Mouse (Mus musculus): ENCODE data around the gene Frmd5. TPM values are rescaled to one million over a fixed set of nuclear protein-coding genes. Genes with fewer than 3 reads are reported as not detected.
"Not testable (repeated sequence)": the region's sequence is repeated elsewhere in the genome, so short reads cannot be mapped to it uniquely, and the experiment has no call there.

Gene Frmd5
- total RNA-seq, 4 experiments from 2014 or later, result 47.4 to 51.3 (median 50.4) TPM

- no peak for DNase-seq (ENCODE audit: low spot score in 2 of 2)
Observed at GRCm38 (mm10) chr2:121575741-121576201, 231.1 kb downstream of the Frmd5 start.

- no peak for DNase-seq (ENCODE audit: low spot score in 2 of 2)
Observed at GRCm38 (mm10) chr2:121574066-121574630, 232.7 kb downstream of the Frmd5 start.

GRCm38 (mm10) chr2:121571780-121572179 lies 235.1 kb downstream of the Frmd5 start:
- peak; percentile 72 to 75 for DNase-seq (ENCODE audit: low spot score in 2 of 2)

- peak in 1 of 2 experiments; percentile 41 for DNase-seq (ENCODE audit: low spot score in 2 of 2)
Observed at GRCm38 (mm10) chr2:121570999-121571655, 235.8 kb downstream of the Frmd5 start.

- DNase-seq (ENCODE audit: low spot score in 2 of 2), result no peak
Observed at GRCm38 (mm10) chr2:121570049-121570448, 236.8 kb downstream of the Frmd5 start.

GRCm38 (mm10) chr2:121565911-121566310 lies 241.0 kb downstream of the Frmd5 start:
- DNase-seq (ENCODE audit: low spot score in 2 of 2), result no peak

GRCm38 (mm10) chr2:121563117-121563516 lies 243.8 kb downstream of the Frmd5 start:
- no peak for DNase-seq (ENCODE audit: low spot score in 2 of 2)

GRCm38 (mm10) chr2:121551271-121551670 lies 255.6 kb downstream of the Frmd5 start:
- DNase-seq (ENCODE audit: low spot score in 2 of 2), result no peak

- no peak for DNase-seq (ENCODE audit: low spot score in 2 of 2)
Observed at GRCm38 (mm10) chr2:121549630-121550029, 257.3 kb downstream of the Frmd5 start.

- DNase-seq (ENCODE audit: low spot score in 2 of 2), result no peak
Observed at GRCm38 (mm10) chr2:121544829-121545228, 262.1 kb downstream of the Frmd5 start.

GRCm38 (mm10) chr2:121525056-121525455 lies 281.8 kb downstream of the Frmd5 start:
- DNase-seq (ENCODE audit: low spot score in 2 of 2), result peak in 1 of 2 experiments; percentile 58

GRCm38 (mm10) chr2:121522830-121523229 lies 284.1 kb downstream of the Frmd5 start:
- not testable (repeated sequence) for DNase-seq (ENCODE audit: low spot score in 2 of 2)

GRCm38 (mm10) chr2:121522006-121522405 lies 284.9 kb downstream of the Frmd5 start:
- DNase-seq (ENCODE audit: low spot score in 2 of 2), result peak in 1 of 2 experiments; percentile 55

- not testable (repeated sequence) for DNase-seq (ENCODE audit: low spot score in 2 of 2)
Observed at GRCm38 (mm10) chr2:121518711-121519110, 288.2 kb downstream of the Frmd5 start.

GRCm38 (mm10) chr2:121518106-121518505 lies 288.8 kb downstream of the Frmd5 start:
- DNase-seq (ENCODE audit: low spot score in 2 of 2), result no peak

- no peak for DNase-seq (ENCODE audit: low spot score in 2 of 2)
Observed at GRCm38 (mm10) chr2:121514211-121514610, 292.7 kb downstream of the Frmd5 start.

GRCm38 (mm10) chr2:121512991-121513765 lies 293.7 kb downstream of the Frmd5 start:
- DNase-seq (ENCODE audit: low spot score in 2 of 2), result not testable (repeated sequence)

GRCm38 (mm10) chr2:121511401-121511800 lies 295.5 kb downstream of the Frmd5 start:
- no peak for DNase-seq (ENCODE audit: low spot score in 2 of 2)

GRCm38 (mm10) chr2:121509584-121509983 lies 297.3 kb downstream of the Frmd5 start:
- DNase-seq (ENCODE audit: low spot score in 2 of 2), result peak; percentile 21 to 34

GRCm38 (mm10) chr2:121507951-121508330 lies 298.9 kb downstream of the Frmd5 start:
- DNase-seq (ENCODE audit: low spot score in 2 of 2), result no peak

- no peak for DNase-seq (ENCODE audit: low spot score in 2 of 2)
Observed at GRCm38 (mm10) chr2:121507173-121507950, 299.5 kb downstream of the Frmd5 start.

Measured in left cerebral cortex, adult 8-10 months (tissue).